Mouse (Mus musculus) hematopoietic stem cell, adult 5-6 weeks (primary cell): ENCODE results near the gene Hspa4. TPM values are rescaled to one million over a fixed set of nuclear protein-coding genes. Genes with fewer than 3 reads are reported as not detected.
"Not testable (repeated sequence)": the region's sequence is repeated elsewhere in the genome, so short reads cannot be mapped to it uniquely, and the experiment has no call there.

Source experiments
- ATAC-seq, 2 experiments: fragments of 125-278 bp in 1 of 2; replicated peaks in 1 of 2; 2 replicates each; pipeline ENCODE4 v1.8.0; 2016 to 2017; ENCODE audit warnings: inconsistent platforms in 2 of 2, mild to moderate bottlenecking in 2 of 2, moderate number of reproducible peaks in 2 of 2, low read depth in 1 of 2, moderate TSS enrichment in 1 of 2; ENCODE audit not compliant: low FRiP score in 2 of 2, poor library complexity in 2 of 2, severe bottlenecking in 2 of 2, insufficient read depth in 1 of 2, low TSS enrichment in 1 of 2
- total RNA-seq: library from RNA; stranded (forward); fragments of 172-1452, 232-1000 nt; gene quantifications from 2 replicates; pipeline ENCODE4 v1.2.3, GENCODE M21; 2017

Gene Hspa4
- total RNA-seq, result 359 and 408 TPM in 2 replicates

DNA sequence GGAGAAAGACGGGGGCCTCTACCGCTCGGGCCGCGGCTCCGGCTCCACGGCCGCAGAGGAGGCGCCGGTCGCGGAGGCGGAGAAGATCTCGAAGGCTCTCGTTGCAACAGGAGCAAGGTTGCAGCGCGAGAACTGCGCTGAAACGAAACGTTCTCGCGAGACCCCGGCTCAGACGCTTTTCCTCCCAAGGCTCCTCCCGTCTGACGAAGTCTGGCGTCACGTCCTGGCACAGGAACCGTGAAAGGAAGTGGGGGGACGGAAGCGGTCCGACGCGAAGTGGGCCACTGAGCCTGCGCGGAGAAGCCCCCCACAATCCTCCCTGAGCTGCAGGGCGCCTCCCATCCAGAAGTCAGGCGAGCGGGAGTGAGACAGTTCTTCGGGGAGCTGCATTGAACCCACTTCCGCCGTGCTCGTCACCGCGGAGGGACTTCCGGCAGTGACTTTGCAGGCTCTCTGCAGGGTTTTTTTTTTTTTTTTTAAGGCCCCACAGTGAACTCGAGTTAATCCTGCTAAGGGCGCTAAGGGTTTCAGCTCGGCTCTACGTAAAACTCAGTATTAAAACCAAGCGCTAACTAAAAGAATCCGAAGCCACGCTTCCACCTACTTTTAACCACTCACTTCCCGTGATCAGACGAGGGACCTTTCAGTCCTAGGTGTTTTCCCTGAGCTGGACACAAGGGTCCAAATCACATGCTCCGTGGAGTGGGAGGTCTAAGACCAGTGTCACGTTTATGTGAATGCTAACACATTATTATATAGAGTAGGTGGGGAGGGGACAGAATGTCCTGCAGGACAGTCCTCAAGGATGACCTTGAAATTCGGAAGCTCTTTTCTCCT is at the start of gene Hspa4:
Gene Hspa4 (minus strand): TSS at position 128 of the 837 bp plus-strand sequence.
- ATAC-seq, result peak; percentile 93 to 95

DNA sequence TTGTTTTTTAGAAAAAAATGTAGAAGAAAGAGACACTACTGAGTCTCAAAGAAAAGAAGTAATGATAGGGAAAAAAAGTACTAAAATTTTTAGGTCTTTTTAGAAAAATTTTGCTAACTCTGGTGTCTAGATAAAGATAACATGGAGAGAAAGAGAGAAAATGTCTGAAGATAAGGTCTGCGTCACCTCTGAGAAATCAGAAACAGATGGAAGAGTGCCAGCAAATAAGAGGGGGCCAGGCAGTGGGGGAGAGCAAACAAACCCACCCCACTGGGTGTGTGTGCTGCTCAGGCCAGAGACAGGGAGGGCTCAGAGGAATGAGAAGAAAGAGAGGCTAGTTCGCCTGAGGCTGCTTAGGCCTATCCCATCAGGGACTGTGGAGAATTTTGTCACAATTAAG is 45.5 kb upstream of the Hspa4 start:
- ATAC-seq, result no peak

DNA sequence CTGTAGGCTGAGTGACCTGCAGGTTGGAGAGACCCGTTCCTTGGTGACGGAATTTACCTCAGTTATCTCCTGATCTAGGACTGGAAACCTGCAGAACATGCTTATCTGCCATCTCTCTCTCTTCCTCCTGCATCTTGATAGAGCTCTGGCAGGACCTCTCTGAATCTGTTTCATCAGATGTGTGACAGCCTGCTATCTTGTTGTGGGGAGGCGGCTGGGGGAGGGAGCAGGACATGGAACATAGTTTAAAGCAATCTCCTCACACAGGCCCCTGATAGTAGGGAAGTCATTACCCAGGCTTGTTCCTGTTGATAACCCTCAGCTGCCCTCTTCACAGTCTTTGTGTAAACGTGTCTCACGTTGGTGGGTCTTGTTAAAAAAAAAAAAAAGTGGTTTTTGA is 45.1 kb upstream of the Hspa4 start:
- ATAC-seq, result 0 out of 4 replicates have a peak, but pooled peaks of 1 of the 2 experiments have one; percentile 43

DNA sequence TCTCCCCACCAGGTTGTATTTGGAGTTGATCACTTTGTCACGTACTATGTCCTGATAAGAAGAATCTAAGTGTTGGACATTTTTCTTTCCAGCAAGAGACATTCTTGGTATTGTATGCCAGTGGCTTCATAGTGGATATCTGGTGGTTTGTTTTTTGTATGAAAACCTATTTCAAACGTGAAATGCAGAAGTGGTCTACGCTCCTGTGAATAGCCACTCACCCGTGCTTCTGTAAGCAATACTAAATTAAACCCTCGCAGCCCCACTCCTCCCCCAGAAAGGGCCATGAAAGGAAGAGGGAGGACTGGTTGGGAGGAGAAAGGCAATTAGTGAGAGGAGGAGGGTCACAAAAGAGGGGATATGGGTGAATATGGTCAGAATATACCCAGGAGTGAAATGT is 42.5 kb upstream of the Hspa4 start:
- peak; percentile 56; a peak in 2 of 4 replicates for ATAC-seq

DNA sequence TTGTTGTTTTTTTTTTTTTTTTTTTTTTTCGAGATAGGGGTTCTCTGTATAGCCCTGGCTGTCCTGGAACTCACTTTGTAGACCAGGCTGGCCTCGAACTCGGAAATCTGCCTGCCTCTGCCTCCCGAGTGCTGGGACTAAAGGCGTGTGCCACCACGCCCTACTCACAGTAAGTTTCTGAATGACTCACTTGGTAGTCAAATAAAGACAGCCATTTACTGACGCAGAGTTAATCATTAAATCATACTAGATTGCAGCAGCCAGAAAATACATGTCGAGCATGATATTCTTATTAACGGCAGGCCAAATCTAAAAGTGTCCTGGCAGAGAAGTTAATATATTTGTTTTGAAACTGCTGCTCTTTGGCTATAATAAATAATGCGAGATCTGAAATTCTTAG is 40.8 kb upstream of the Hspa4 start:
- ATAC-seq, result not testable (repeated sequence)

DNA sequence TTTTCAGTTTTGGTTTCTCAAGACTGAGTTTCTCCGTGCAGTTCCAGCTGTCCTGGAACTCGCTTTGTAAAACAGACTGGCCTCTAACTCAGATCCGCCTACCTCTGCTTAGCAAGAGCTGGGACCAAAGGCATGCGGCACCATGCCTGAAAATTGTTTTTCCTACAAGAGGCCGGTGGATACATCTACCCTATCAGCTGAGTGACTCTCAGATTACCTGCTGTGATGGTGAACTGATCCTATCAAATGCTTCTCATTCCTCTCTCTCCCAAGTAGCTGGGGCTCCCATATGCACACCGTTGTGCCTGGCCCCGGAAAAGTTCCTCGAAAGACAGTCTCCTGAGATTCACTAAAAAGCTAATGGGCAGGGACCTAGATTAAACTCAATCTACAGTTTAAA is 37.4 kb upstream of the Hspa4 start:
- no peak for ATAC-seq

DNA sequence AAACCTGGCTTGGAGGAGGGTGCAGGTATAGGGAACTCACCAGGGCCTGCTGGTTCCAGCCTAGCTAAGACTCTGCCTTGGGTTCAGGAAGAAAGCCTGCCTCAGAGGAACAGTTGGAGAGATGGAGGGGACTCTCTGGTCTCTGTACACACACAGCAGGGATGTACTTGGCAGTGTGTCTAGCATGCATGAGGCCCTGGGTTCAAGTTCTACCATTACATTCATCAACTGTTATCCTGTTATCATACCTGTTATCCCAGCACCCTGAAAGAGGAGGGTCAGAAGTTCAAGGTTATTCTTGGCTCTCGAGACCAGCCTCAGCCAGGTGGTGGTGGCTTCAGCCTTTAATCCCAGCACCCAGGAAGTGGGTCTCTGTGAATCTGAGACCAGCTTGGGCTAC is 36.7 kb upstream of the Hspa4 start:
- ATAC-seq, result no peak

DNA sequence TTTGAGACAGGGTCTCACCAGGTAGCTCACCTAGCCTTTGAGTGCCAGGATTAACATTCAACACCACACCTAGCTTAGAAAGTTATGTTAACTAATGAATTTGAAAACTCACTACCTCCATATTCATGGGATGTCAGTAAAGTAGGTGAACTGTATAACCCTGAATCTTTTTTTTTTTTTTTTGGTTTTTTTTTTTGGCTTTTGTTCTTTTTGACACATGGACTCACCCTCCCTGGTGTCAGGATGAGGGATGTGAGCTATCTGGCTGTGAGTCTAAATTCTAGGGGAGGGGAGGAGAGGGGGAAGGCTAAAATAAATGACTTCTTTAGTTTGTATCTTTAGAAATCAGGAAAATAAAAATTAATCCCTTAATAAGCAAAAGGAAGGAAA is 35.9 kb upstream of the Hspa4 start:
- no peak for ATAC-seq

DNA sequence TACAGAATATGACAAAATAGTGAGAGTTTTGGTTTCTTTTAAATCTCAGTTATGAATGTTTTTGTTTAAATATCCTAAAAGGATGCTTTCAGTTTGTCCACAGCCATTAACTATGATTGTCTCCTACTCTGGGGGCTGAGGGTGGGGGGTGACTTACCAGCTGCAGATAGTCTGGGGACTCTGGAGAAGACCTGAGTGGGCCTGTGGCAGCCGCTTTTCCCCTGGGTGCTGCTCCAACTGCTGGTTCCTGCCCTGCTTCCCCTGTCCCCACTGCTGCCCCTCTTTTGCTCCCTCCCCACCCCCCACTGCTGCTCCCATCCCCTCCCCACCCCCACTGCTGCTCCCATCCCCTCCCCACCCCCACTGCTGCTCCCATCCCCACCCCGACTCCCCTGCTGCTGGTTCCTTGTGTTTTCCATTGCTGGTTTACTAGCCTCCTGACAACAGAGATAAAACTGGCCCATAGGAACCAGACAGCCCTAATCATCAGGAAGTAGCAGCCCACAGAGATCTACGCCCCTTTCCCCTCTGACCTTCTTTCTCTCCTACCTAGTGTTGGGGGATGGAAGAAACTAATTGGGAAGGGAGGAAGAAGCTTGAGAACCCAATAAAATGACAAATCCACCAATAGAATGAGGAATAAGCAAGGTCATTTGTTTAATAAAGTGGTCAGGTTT is 35.4 kb upstream of the Hspa4 start:
- no peak; a peak in 1 of 4 replicates for ATAC-seq

DNA sequence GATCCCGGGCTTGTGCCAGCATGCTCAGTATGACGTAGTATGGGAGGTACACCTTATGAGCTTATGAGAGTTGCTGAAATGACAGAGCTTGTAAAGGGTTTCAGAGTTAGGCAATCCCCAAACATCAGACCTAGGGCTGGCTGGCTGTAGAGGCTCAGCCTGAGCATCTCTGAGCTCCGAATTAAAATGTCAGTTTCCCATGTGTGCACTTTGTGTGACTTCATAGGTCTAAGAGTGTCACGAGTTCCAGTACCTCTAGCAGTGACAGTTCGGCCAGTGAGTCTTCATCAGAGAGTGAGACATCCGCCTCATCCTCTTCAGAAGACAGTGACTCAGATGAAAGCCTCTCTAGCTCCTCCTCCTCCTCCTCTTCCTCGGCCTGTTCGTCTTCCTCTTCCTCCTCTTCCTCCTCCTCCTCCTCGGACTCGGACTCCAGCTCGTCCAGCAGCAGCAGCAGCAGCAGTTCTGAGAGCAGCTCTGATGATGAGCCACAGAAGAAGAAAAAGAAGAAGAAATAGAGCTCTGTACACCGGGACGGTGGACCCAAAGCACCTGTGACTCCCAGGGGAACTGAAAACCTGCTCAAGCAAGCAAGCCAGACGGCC is 31.9 kb upstream of the Hspa4 start:
- ATAC-seq, result no peak

DNA sequence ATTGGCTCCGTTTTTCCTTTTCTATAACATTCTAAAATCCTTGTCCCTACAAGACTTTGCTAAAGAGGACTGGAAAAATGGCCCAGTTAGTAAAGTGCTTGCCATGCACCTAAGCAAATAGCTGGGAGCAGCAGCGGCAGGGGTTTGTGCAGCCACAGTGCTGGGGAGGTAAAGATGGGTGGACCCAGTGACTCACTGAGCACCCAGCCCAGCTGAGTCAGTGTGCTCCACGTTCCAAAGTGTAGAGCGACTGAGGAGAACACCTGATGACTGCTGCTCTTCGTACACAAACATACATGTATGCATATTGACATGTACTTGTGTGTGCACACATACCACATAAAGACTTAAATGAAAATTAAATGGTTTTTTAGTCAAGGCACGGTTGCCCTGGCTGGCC is 30.9 kb upstream of the Hspa4 start:
- no peak for ATAC-seq

DNA sequence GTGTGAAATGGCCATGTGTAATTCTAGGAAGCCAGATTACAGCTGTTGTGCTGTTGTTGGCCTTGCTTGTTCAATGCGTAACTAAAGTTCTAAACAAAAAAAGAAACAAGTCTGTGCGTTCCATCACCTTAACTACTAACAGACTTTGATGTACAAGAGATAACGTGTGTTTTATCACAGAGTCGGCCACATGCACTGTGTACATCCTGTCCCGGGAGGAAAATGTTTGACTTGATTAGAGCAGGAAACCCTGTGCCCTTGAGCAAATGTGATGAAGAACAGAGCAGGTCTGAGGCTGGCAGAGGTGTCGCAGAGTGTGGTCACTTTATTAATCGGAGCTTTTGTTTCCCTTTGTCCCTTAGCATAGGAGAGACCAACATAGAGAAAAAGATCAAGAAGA is 30.1 kb upstream of the Hspa4 start:
- no peak for ATAC-seq

DNA sequence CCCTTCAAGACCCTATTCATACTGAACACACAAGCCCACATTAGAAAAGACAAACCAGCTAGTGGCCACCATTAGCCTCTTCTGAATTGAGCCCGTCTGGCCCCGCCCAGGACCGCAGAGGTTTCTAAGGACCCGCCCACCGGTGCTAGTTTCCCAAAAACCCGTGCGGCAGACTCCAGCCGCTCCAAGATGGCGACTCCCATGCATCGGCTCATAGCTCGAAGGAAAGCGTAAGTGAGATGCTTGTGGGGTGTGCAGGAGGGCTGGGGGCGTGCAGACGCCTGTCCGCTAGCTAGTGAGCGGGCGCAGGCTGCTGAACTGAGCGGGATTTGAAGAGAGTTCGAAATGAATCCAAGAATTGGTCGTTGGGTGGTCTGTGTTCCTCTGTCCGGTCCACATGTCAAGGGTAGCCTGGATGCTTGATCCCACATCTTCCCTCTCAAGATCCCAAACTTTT is 24.3 kb upstream of the Hspa4 start, which contains the start of gene Zcchc10:
Gene Zcchc10 (plus strand): TSS at position 168 of the 457 bp plus-strand sequence.
- peak; percentile 98 to 99 for ATAC-seq

DNA sequence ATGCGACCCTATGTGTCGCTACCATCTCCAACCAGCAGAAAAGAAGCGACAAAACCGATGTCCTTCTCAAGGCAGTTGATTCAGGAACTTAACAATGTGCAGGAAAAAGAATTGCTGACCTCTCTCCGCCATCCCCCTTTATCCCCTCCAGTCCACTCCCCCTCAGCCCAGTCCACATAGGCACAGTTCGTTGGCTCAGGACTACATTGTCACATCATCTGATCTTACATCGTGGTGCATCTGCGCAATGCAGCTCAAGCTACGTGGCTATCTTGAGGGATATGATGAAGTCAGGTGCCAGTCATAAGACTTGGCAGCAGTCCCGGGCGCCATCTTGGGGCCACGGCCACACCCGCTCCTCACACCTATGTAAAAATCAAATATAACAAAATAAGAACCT is 19.6 kb upstream of the Hspa4 start:
- not testable (repeated sequence) for ATAC-seq

DNA sequence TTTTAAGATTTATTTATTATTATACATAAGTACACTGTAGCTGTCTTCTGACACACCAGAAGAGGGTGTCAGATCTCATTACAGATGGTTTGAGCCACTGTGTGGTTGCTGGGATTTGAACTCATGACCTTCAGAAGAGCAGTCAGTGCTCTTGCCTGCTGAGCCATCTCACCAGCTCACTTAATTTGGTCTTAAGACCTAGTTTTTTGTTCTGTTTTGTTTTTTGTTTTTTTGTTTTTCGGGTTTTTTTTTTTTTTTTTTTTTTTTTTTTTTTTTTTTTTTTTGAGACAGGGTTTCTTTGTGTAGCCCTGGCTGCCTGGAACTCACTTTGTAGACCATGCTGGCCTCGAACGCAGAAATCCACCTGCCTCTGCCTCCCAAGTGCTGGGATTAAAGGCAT is 18.3 kb upstream of the Hspa4 start:
- not testable (repeated sequence) for ATAC-seq

DNA sequence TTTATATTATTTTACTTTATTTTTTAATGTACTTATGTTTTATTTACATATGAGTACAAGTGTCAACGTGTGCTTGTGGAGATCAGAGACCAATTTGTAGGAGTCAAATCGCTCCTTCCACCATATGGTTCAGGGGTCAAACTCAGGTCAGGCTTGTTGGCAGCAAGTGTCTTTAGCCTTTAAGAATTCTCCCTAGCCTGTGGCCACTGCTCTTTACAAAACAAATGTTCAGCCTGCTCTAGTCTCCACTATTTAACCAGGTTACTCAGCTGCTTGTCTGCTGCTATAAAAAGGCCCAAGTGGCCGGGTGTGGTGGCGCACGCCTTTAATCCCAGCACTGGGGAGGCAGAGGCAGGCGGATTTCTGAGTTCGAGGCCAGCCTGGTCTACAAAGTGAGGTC is 17.8 kb upstream of the Hspa4 start:
- no peak for ATAC-seq

DNA sequence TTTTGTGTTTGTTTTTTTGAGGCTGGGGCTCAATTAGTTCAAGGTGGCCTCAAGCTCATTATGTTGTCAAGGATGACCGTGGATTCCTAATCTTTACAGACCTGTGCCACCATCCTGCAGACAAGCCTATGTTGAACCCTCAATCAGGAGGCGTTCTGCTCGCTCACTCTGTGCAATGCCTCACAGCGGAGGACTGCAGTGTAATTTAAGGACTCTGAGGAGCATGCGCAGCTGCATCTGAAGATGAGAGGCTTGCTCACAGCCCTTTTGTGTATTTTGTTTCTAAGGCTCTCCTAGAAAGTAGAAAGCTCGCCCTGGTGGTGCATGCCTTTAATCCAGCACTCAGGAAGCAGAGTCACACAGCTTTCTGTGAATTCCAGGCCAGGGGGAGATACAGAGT is 16.7 kb upstream of the Hspa4 start:
- ATAC-seq, result no peak

DNA sequence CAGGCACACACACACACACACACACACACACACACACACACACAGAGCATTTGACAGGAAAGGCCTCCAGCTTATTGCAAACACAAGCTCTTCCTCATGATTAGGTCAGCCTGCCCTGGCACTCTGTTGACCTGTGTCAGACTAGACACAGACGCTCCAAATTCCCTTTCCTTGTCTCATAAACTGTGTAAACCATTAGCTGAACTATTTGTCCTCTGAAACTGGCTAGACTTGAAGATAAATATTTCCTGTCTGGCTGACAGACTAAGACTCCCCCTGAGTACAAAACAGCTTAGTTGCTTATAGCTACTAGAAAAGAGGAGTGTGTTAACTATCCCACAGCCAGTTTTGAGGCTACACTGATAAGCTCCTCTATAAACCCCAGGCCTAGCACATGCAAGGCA is 14.5 kb upstream of the Hspa4 start:
- ATAC-seq, result no peak; a peak in 1 of 4 replicates
